Mouse (Mus musculus): ENCODE measurements around the gene Tmem121b.

DNA sequence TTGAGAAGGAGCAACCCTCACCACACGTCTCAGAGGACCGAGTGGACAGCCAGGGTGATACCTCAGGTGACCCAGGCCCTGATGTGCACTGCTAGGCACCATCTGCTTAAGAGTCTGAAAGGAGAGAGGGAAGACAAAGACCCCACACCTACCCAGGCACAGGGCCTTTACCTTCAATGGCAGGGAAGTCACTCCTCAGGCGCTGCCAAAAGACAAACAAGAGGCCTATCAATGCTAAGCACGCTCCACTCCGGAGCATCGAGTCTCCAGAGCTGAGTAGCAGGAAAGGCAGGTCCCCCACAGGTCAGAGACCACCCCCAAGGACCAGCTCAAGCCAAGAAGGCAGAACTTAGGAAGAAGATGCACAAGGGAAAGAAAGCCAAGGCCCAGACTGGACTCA, 23.3 kb upstream of the Tmem121b start:
- TF ChIP-seq CTCF (IDR thresholded peaks at IDR 0.05 in 2 of 3, conservative IDR thresholded peaks at IDR 0.05 in 1 of 3; ENCODE audit: control insufficient read depth in 1 of 3, insufficient read depth in 1 of 3, low read depth in 2 of 3, low read length in 3 of 3, poor library complexity in 1 of 3, severe bottlenecking in 1 of 3) (no peak), CHD2 (IDR thresholded peaks at IDR 0.05; ENCODE audit: low read length) (no peak), E2F4 (IDR thresholded peaks at IDR 0.05; ENCODE audit: borderline replicate concordance, low read depth, low read length) (no peak), ETS1 (IDR thresholded peaks at IDR 0.05; ENCODE audit: low read depth, low read length) (no peak), POLR2AphosphoS2 (IDR thresholded peaks at IDR 0.05; ENCODE audit: low read length) (no peak), HCFC1 (IDR thresholded peaks at IDR 0.05; ENCODE audit: low read depth, low read length) (no peak), GATA1 (IDR thresholded peaks at IDR 0.05; ENCODE audit: low read depth, low read length) (no peak), TBP (IDR thresholded peaks at IDR 0.05; ENCODE audit: low read depth, low read length) (no peak), SMC3 (IDR thresholded peaks at IDR 0.05; ENCODE audit: low read depth, low read length) (no peak)
